Mouse (Mus musculus) bone marrow, adult 2 months (tissue): ENCODE results near the gene Auts2. TPM values are rescaled to one million over a fixed set of nuclear protein-coding genes. Genes with fewer than 3 reads are reported as not detected.

ENCODE experiments used
- H3K27ac ChIP-seq: fragments of 200-500 bp; 2 replicates; pipeline ENCODE4 v1.5.1; 2012; ENCODE audit warnings: low read depth, mild to moderate bottlenecking, control low read depth, inconsistent platforms, low read length; ENCODE audit not compliant: control insufficient read depth, poor library complexity, insufficient read depth
- H3K4me1 ChIP-seq: fragments of 200-500 bp; 2 replicates; pipeline ENCODE4 v1.6.1; 2011; ENCODE audit warnings: low read length; ENCODE audit not compliant: control insufficient read depth, insufficient read depth
- H3K4me3 ChIP-seq: fragments of 200-500 bp; replicated peaks from 2 replicates; pipeline ENCODE3; 2011; ENCODE audit warnings: mild to moderate bottlenecking, low read depth, low read length, control low read depth; ENCODE audit not compliant: control insufficient read depth
- CTCF ChIP-seq: fragments of 200-500 bp; IDR thresholded peaks from 2 replicates; pipeline ENCODE4 v1.5.1; 2011; ENCODE audit warnings: low read length, control low read depth; ENCODE audit not compliant: control insufficient read depth, insufficient read depth
- POLR2A ChIP-seq: fragments of 200-500 bp; IDR thresholded peaks from 2 replicates; pipeline ENCODE4 v1.6.1; 2011; ENCODE audit warnings: low read depth, mild to moderate bottlenecking, control low read depth, low read length, borderline replicate concordance; ENCODE audit not compliant: control insufficient read depth
- WGBS: fragments of 180-500 bp; shearing (Covaris S2); methylation state at CpG from one replicate; pipeline ENCODE4 v1.1.7; 2018; 5-methylcytosine and 5-hydroxymethylcytosine counted together
- polyA plus RNA-seq: library from polyadenylated mRNA; stranded (reverse); fragments of >200 nt; gene quantifications from 2 replicates; pipeline ENCODE4 v1.2.4, GENCODE M21; 2011; ENCODE audit warnings: low replicate concordance; ENCODE audit not compliant: missing spikeins, insufficient read depth, insufficient read length

The Auts2 gene
- polyA plus RNA-seq, 1 experiment: 1.5 TPM

DNA sequence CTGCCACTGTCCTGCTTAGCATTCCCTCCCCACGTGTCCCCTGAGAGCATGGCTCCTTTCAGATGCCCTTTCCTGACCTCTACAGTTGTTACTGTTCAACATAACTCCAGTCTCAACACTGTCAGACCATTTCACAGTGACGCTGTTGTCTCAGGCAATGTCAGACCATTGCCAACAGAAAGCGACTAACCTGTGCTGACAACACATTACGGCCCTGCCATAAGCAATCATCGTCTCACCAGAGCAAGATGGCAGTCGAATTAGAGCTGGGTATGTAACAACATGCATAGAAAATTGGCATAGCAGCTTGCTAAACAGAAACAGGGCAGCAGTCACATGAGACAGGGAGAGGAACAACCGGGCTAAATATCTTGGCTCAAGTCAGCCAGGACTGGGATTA is 614.4 kb downstream of the Auts2 start:
- H3K4me1 ChIP-seq: no peaks in the 10 kb centered on the region
- WGBS: 72% methylated on average over 7 of the region's 7 CpGs
- TF ChIP-seq CTCF (no peak), POLR2A (no peak)
- no peak overlapping the region for H3K27ac ChIP-seq
- no peak overlapping the region for H3K4me3 ChIP-seq

DNA sequence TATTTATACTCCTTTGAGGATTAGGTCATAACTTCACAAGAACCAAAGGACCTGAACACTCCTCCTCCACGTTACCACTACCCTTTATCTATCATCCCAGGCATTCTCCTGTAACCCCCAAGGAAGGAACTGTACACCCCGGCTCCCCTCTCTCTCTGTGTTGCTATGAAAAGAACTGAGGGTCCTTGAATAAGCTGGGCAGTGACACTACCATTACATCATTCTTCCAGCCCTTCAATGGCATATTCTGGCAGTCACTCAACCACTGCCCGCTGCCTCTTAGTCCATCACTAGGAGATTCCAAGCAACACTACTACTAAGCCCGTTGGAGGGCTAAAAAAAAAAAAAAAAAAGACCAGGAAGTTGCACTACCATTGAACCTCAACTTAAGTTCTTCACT is 620.4 kb downstream of the Auts2 start:
- 56% methylated on average over 4 of the region's 4 CpGs for WGBS
- Histone ChIP-seq H3K4me3 (no peak overlapping the region), H3K27ac (no peak overlapping the region), H3K4me1 (no peaks in the 10 kb centered on the region)
- TF ChIP-seq POLR2A (no peak), CTCF (no peak)

DNA sequence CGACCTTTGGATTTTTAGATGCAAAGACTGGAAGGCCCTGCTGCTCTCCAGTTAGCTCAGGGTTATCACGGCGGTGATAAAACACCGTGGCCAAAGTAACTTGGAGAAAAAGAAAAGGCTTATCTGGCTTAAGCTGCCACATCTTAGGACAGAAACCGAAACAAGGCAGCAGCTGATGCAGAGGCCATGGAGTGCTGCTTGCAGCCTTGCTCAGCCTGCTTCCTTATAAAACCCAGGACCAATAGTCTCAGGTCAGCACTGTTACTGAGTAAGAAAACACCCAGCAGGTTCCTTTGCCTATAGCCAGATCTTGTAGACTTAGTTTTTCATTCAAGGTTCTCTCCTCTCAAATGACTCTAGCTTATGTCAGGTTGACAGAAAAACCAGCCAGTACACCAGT is 621.0 kb downstream of the Auts2 start:
- H3K4me1 ChIP-seq: no peaks in the 10 kb centered on the region
- no peak overlapping the region for H3K4me3 ChIP-seq
- no peak for TF ChIP-seq POLR2A
- no peak for TF ChIP-seq CTCF
- no peak overlapping the region for H3K27ac ChIP-seq
- WGBS: 77% methylated on average over 5 of the region's 5 CpGs

- WGBS: 79% methylated on average over 12 of the region's 12 CpGs
- no peak for TF ChIP-seq CTCF
- TF ChIP-seq POLR2A: no peak
Measured at GRCm38 (mm10) chr5:131919983-131920777, 623.0 kb downstream of the Auts2 start.

DNA sequence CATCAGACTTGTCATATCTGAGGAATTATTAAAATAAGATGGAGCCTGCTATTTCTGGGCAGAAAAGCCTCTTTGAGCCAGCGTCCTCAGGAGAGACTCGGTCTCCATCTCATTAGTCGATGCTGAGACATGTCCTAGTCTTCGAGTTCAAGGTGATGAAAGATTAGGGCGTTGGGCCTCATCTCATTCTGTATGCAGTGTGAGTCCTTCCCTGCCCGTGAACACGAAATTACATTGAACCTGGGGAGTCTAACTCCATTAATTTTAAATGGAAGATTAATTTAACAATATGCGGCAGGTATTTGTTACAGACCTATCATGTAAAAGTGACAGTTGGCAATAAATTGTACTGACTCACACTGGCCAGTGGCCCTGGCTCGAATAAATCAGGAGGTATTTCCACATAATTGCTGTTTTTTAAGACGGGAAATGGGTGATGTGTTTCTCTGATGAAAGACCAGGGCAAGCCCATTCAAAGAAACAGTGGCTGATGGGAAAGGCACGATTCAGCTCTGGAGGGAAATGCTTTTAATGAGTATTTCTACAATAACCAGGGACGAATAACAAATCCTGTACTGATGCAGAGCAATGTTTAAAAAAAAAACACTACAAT is 626.2 kb downstream of the Auts2 start:
- WGBS: 74% methylated on average over 12 of the region's 12 CpGs
- H3K4me3 ChIP-seq: no peak overlapping the region
- no peak overlapping the region for H3K27ac ChIP-seq
- no peak for TF ChIP-seq CTCF
- TF ChIP-seq POLR2A: no peak
- no peaks in the 10 kb centered on the region for H3K4me1 ChIP-seq

More at GRCm38 (mm10) chr5:131919983-131920777, 623.0 kb downstream of the Auts2 start:
- Histone ChIP-seq H3K4me1 (no peaks in the 10 kb centered on the region), H3K27ac (no peak overlapping the region; the same call in 1 of the 2 replicates), H3K4me3 (no peak overlapping the region)

DNA sequence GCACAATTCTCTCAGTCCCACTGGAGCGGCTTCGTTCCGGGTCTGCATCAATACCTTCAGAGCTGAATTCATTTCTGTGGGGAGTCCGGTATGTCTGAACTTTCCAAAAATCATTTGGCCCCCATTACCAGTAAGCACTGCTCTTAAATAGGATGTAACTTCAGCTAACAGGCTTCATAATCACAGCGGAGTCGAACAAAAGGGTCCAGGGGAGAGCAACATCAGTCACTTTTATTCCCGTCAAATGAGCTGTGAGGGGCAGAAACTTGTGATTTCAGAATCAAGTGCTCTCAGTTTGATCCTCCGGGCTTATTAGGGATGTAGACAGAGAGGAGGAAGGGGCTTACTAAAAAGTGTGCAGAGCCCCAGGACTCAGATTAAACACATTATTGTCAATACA is 629.6 kb downstream of the Auts2 start:
- H3K4me1 ChIP-seq: no peaks in the 10 kb centered on the region
- 81% methylated on average over 8 of the region's 8 CpGs for WGBS
- TF ChIP-seq POLR2A (no peak), CTCF (no peak)
- H3K27ac ChIP-seq: no peak overlapping the region
- H3K4me3 ChIP-seq: no peak overlapping the region

DNA sequence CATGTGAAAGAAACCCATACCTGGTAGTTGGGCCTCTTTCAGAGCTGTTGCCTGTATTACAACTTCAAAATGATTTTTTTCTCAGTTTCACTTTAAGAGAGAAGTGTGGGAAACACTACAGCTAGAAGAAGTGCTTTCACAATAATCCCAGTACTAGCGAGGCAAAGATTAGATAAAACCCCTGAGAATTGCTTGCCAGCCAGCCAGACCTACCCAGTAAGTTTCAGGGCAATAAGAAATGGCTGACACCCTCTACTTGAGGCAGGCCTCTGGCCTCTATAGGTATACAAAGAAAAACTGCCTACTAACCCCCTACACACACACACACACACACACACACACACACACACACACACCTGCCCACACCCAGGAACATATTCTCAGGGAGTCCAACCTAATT is 630.2 kb downstream of the Auts2 start:
- Histone ChIP-seq H3K4me3 (no peak overlapping the region), H3K27ac (no peak overlapping the region), H3K4me1 (no peaks in the 10 kb centered on the region)
- 25% methylated on average over 1 of the region's 1 CpGs for WGBS
- no peak for TF ChIP-seq CTCF
- TF ChIP-seq POLR2A: no peak

- WGBS: 75% methylated on average over 3 of the region's 3 CpGs
- H3K4me1 ChIP-seq: no peaks in the 10 kb centered on the region
- TF ChIP-seq POLR2A: no peak
- TF ChIP-seq CTCF: no peak
- no peak overlapping the region for H3K27ac ChIP-seq
- no peak overlapping the region for H3K4me3 ChIP-seq
Measured at GRCm38 (mm10) chr5:131906313-131906712, 636.8 kb downstream of the Auts2 start.
